Mouse (Mus musculus): ENCODE results near the gene Pitx3. TPM values are rescaled to one million over a fixed set of nuclear protein-coding genes. Genes with fewer than 3 reads are reported as not detected.
"Not testable (repeated sequence)": the region's sequence is repeated elsewhere in the genome, so short reads cannot be mapped to it uniquely, and the experiment has no call there.

Gene Pitx3
- polyA plus RNA-seq, 1 experiment = 0.84 TPM

DNA sequence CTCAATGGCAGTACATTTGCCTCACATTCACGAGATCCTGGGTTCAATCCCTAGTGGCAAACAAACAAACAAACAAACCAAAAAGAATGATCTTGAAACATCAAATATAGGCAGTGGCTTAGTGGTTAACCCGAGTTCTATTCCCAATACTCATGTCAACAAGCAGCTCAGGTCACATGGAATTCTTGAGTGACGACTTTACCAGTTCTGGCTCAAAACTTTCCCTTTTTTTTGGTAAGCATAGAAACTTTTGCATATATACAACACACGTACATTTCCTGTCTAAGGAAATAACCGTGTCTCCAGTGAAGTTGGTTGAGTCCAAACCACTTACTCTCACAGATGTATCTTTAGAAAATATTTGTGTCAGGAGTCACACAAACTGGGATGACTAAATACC is 24.4 kb upstream of the Pitx3 start:
- Histone ChIP-seq H3K4me1 (ENCODE audit: control insufficient read depth, insufficient read depth, low read length) (no peaks in the 10 kb centered on the region), H3K4me3 (ENCODE audit: control insufficient read depth, low read depth, low read length) (no peak overlapping the region), H3K27ac (ENCODE audit: control insufficient read depth, insufficient read depth, low read depth, low read length) (no peak overlapping the region), H3K27me3 (ENCODE audit: control insufficient read depth, insufficient read depth, low read length) (no peaks in the 10 kb centered on the region), H3K36me3 (ENCODE audit: control insufficient read depth, insufficient read depth, low read length) (no peaks in the 10 kb centered on the region; the same call in 1 of the 2 replicates)
- TF ChIP-seq CTCF (IDR thresholded peaks at IDR 0.05; ENCODE audit: control insufficient read depth, insufficient read depth, insufficient replicate concordance, low read depth, low read length) (no peak), POLR2A (IDR thresholded peaks at IDR 0.05; ENCODE audit: control insufficient read depth, low read depth, low read length) (no peak)

DNA sequence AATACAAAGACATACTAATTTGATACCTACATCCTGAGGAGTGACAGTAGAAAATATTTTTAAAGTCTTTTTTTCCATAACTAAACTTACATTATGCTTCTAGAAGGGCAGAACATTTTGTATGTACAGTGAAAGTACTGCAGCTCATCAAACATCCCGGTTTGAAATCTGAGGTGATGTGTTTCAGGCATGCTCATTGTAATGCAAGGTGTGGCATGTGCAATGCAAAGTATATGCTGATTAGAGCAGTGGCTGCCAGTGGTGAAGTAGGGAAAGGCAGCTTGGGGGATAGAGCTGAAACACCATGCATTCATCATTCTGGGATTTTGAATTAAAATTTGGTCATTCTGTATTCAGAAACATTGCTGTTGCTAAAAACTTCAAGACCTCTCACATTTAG is 21.8 kb upstream of the Pitx3 start:
- H3K27ac ChIP-seq (ENCODE audit: control insufficient read depth, insufficient read depth, low read depth, low read length) = no peak overlapping the region
- no peak for TF ChIP-seq POLR2A (IDR thresholded peaks at IDR 0.05; ENCODE audit: control insufficient read depth, low read depth, low read length)
- TF ChIP-seq CTCF (IDR thresholded peaks at IDR 0.05; ENCODE audit: control insufficient read depth, insufficient read depth, insufficient replicate concordance, low read depth, low read length) = no peak
- H3K4me3 ChIP-seq (ENCODE audit: control insufficient read depth, low read depth, low read length) = no peak overlapping the region
- no peaks in the 10 kb centered on the region; the same call in none of the 2 replicates for H3K36me3 ChIP-seq (ENCODE audit: control insufficient read depth, insufficient read depth, low read length)
- H3K27me3 ChIP-seq (ENCODE audit: control insufficient read depth, insufficient read depth, low read length) = no peaks in the 10 kb centered on the region
- no peaks in the 10 kb centered on the region for H3K4me1 ChIP-seq (ENCODE audit: control insufficient read depth, insufficient read depth, low read length)

DNA sequence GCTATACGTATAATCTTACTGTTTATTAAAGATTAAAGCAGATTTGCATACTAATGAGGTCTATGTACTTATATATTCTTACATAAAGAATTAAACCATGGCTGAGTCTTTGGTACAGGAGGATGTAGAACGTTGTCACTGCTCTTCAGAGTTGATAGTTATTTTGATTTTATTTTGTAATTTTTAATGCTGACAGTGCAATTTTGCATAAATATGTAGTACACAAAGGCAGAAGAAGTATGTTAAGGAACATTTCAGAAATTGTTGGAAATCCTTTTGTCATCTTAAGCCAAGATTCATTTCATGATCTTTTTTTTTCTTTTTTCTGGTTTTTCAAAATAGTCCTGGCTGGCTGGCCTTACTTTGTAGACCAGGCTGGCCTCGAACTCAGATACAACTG is 21.3 kb upstream of the Pitx3 start:
- TF ChIP-seq POLR2A (IDR thresholded peaks at IDR 0.05; ENCODE audit: control insufficient read depth, low read depth, low read length) (no peak), CTCF (IDR thresholded peaks at IDR 0.05; ENCODE audit: control insufficient read depth, insufficient read depth, insufficient replicate concordance, low read depth, low read length) (no peak)
- Histone ChIP-seq H3K27me3 (ENCODE audit: control insufficient read depth, insufficient read depth, low read length) (no peaks in the 10 kb centered on the region), H3K36me3 (ENCODE audit: control insufficient read depth, insufficient read depth, low read length) (no peaks in the 10 kb centered on the region; the same call in none of the 2 replicates), H3K4me3 (ENCODE audit: control insufficient read depth, low read depth, low read length) (no peak overlapping the region), H3K27ac (ENCODE audit: control insufficient read depth, insufficient read depth, low read depth, low read length) (no peak overlapping the region), H3K4me1 (ENCODE audit: control insufficient read depth, insufficient read depth, low read length) (no peaks in the 10 kb centered on the region)

DNA sequence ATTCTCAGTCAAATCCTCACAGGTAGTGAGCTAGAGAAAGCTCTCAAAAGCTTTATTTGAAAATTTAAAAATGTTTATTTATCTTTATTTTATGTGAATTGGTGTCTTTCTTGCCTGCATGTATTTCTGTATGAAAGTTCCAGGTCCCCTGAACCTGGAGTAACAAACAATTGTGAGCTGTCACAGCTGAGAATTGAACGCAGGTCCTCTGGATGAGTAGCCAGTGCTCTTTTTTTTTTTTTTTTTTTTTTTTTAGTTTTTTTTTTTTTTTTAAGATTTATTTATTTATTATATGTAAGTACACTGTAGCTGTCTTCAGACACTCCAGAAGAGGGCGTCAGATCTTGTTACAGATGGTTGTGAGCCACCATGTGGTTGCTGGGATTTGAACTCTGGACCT is 19.0 kb upstream of the Pitx3 start:
- H3K27ac ChIP-seq (ENCODE audit: control insufficient read depth, insufficient read depth, low read depth, low read length); H3K4me3 ChIP-seq (ENCODE audit: control insufficient read depth, low read depth, low read length); H3K4me1 ChIP-seq (ENCODE audit: control insufficient read depth, insufficient read depth, low read length); H3K27me3 ChIP-seq (ENCODE audit: control insufficient read depth, insufficient read depth, low read length); H3K36me3 ChIP-seq (ENCODE audit: control insufficient read depth, insufficient read depth, low read length): not testable (repeated sequence)

DNA sequence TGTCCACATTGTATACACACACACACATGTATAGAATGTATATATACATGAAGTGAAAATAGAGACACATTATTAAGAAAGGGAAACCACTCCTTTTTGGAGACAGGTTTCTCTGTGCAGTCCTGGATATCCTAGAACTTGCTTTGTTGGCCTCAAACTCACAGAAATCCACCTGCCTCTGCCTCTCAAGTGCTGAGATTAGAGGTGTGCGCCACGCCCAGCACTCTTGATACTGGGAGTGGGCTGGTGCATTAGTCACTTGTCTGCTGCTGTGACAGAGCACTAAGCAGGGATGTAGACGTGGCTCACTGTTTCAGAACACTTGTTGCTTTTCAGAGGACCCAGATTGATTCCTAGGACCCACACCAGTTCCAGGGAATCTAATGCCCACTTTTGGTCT is 17.8 kb upstream of the Pitx3 start:
- Histone ChIP-seq H3K27ac (ENCODE audit: control insufficient read depth, insufficient read depth, low read depth, low read length) (no peak overlapping the region), H3K36me3 (ENCODE audit: control insufficient read depth, insufficient read depth, low read length) (no peaks in the 10 kb centered on the region; the same call in none of the 2 replicates), H3K4me3 (ENCODE audit: control insufficient read depth, low read depth, low read length) (no peak overlapping the region), H3K27me3 (ENCODE audit: control insufficient read depth, insufficient read depth, low read length) (no peaks in the 10 kb centered on the region), H3K4me1 (ENCODE audit: control insufficient read depth, insufficient read depth, low read length) (no peaks in the 10 kb centered on the region)
- TF ChIP-seq POLR2A (IDR thresholded peaks at IDR 0.05; ENCODE audit: control insufficient read depth, low read depth, low read length) (no peak), CTCF (IDR thresholded peaks at IDR 0.05; ENCODE audit: control insufficient read depth, insufficient read depth, insufficient replicate concordance, low read depth, low read length) (no peak)

DNA sequence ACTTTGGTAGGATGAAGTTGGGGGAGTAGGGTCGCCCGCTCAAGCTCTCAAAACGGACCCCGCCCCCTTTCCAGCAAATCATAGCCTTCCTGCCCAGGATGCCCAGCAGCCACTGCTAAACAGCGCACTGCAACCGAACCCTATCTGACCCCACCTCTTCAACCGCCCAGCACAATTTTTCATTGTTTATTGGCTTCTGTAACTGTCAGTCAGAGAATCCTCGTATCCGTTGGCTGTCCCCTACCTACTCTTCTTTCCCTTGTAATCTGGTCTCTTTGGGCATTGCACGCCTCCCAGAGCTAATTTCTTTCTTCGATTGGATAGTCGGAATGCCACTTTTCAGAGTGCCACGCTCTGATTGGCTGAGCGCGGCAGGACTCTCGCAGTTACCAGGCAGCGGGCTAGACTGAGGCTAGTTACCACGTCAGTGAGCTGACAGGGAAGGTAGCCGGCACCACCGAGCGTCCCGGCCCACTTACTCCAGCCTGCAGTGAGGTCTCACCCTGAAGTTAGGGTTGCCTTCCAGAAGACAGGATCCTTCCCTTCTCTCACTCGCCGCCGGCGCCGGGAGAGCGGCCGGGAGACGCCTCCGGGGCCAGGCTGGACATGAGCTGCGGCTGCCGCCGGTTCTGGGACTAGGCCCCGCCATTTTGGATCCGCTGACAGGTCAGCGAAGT is 4.1 kb upstream of the Pitx3 start, which contains the start of gene Gbf1:
TSS of gene Gbf1 (plus strand) at position 383 of the 677 bp plus-strand sequence.
- Histone ChIP-seq H3K4me1 (ENCODE audit: control insufficient read depth, insufficient read depth, low read length) (peaks cover 16% of the 10 kb centered on the region), H3K36me3 (ENCODE audit: control insufficient read depth, insufficient read depth, low read length) (no peaks in the 10 kb centered on the region), H3K4me3 (ENCODE audit: control insufficient read depth, low read depth, low read length) (peak within 1 kb of the TSS; percentile 97), H3K27me3 (ENCODE audit: control insufficient read depth, insufficient read depth, low read length) (no peaks in the 10 kb centered on the region), H3K27ac (ENCODE audit: control insufficient read depth, insufficient read depth, low read depth, low read length) (peak within 1 kb of the TSS; percentile 91)
- TF ChIP-seq CTCF (IDR thresholded peaks at IDR 0.05; ENCODE audit: control insufficient read depth, insufficient read depth, insufficient replicate concordance, low read depth, low read length) (peak; percentile 18; the same call in 1 of the 2 replicates), POLR2A (IDR thresholded peaks at IDR 0.05; ENCODE audit: control insufficient read depth, low read depth, low read length) (peak; percentile 99)

DNA sequence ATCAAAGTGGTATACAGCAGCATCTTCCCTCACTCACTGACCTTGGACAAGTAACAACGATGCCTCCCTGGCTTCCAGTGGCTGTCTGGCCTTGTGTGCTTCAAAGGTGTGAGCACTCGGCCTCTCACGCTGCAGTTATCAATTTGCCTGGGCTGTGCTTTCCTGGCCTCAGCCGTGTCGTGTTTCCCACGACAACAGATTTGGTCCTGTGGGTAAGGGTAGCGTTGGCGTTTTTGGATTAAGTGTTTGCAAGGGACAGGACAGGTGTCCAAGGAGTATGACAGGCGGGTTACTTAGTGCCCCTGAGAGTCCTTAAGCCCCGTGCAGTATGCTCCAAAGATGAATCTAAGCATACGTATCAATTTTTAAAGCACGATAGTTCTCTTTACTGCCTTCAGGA is 965 bp upstream of the Pitx3 start:
- Histone ChIP-seq H3K36me3 (ENCODE audit: control insufficient read depth, insufficient read depth, low read length) (no peaks in the 10 kb centered on the region), H3K4me1 (ENCODE audit: control insufficient read depth, insufficient read depth, low read length) (peaks cover 19% of the 10 kb centered on the region), H3K27ac (ENCODE audit: control insufficient read depth, insufficient read depth, low read depth, low read length) (no peak overlapping the region), H3K27me3 (ENCODE audit: control insufficient read depth, insufficient read depth, low read length) (no peaks in the 10 kb centered on the region), H3K4me3 (ENCODE audit: control insufficient read depth, low read depth, low read length) (no peak overlapping the region)
- no peak for TF ChIP-seq POLR2A (IDR thresholded peaks at IDR 0.05; ENCODE audit: control insufficient read depth, low read depth, low read length)

DNA sequence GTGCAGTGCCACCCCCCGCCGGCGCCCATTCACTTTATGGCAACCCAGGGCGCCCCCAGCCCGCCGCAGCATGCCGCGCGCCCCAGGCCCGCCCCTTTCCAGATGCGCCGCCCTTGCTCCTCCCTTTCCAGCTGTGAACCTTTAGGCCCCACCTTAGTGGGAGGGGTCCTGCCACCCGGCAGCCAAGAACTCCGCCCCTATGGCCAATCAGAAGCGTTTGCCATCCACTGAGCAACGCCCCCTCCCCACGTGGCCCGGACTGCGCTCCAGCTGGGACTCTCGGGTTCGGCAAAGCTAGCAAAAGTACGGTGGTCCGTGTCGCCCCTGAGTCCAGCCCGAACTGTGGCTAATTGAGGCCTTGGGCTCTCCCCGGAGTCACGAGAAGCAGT is 240 bp upstream of the Pitx3 start:
- TF ChIP-seq CTCF (IDR thresholded peaks at IDR 0.05; ENCODE audit: control insufficient read depth, insufficient read depth, insufficient replicate concordance, low read depth, low read length) (no peak), POLR2A (IDR thresholded peaks at IDR 0.05; ENCODE audit: control insufficient read depth, low read depth, low read length) (no peak)
- Histone ChIP-seq H3K4me3 (ENCODE audit: control insufficient read depth, low read depth, low read length) (peak overlapping the region; percentile 82), H3K36me3 (ENCODE audit: control insufficient read depth, insufficient read depth, low read length) (no peaks in the 10 kb centered on the region), H3K27me3 (ENCODE audit: control insufficient read depth, insufficient read depth, low read length) (no peaks in the 10 kb centered on the region), H3K27ac (ENCODE audit: control insufficient read depth, insufficient read depth, low read depth, low read length) (no peak overlapping the region), H3K4me1 (ENCODE audit: control insufficient read depth, insufficient read depth, low read length) (peaks cover 19% of the 10 kb centered on the region)

Measured in testis, adult 2 months (tissue).